In genomic region chr7:97592396-97592795, GRCm38 (mm10) we compare ENCODE assay signal across 20 mouse cellular contexts.
"Had no signal": no experiment of that assay in that cellular context is flagged by ENCODE, and none has a peak within 500 bp of the region (broad histone marks: within the 10 kb centered on the region; RNA-seq: fewer than 3 reads in every experiment).

No protein-coding gene starts in this region.

- H3K27ac ChIP-seq: kidney, embryonic 15.5 days; left cerebral cortex, adult 2 months; limb, embryonic 12.5 days; liver, embryonic 12.5 days; liver, embryonic 15.5 days; macrophage; midbrain, embryonic 12.5 days; midbrain, embryonic 15.5 days; neural tube, embryonic 13.5 days; stomach, embryonic 15.5 days had no signal

- H3K9me3 ChIP-seq: kidney, embryonic 15.5 days; limb, embryonic 12.5 days; liver, embryonic 12.5 days; liver, embryonic 15.5 days; midbrain, embryonic 12.5 days; midbrain, embryonic 15.5 days; neural tube, embryonic 13.5 days; stomach, embryonic 15.5 days had no signal

- H3K4me3 ChIP-seq: kidney, embryonic 15.5 days; left cerebral cortex, adult 2 months; limb, embryonic 12.5 days; liver, embryonic 12.5 days; liver, embryonic 15.5 days; midbrain, embryonic 12.5 days; midbrain, embryonic 15.5 days; neural tube, embryonic 13.5 days; stomach, embryonic 15.5 days had no signal

- H3K4me2 ChIP-seq: kidney, embryonic 15.5 days; limb, embryonic 12.5 days; liver, embryonic 12.5 days; liver, embryonic 15.5 days; midbrain, embryonic 12.5 days; midbrain, embryonic 15.5 days; neural tube, embryonic 13.5 days; stomach, embryonic 15.5 days had no signal

- H3K36me3 ChIP-seq: kidney, embryonic 15.5 days; liver, embryonic 15.5 days; midbrain, embryonic 15.5 days; stomach, embryonic 15.5 days had no signal

- DNase-seq: kidney, adult 8-10 months; kidney, postnatal 10 days; kidney, postnatal 36 days; layer of hippocampus, postnatal 36 days; liver; lung, adult 18-20 months; retina, postnatal 1 day; right cerebral cortex, postnatal 25 days; spleen, adult 18-20 months; thymus, postnatal 25 days had no signal

- H3K27me3 ChIP-seq: kidney, embryonic 15.5 days; limb, embryonic 12.5 days; liver, embryonic 12.5 days; liver, embryonic 15.5 days; midbrain, embryonic 12.5 days; midbrain, embryonic 15.5 days; neural tube, embryonic 13.5 days; stomach, embryonic 15.5 days had no signal

- ATAC-seq: liver, embryonic 12.5 days; midbrain, embryonic 15.5 days had no signal

- H3K9ac ChIP-seq: kidney, embryonic 15.5 days; limb, embryonic 12.5 days; liver, embryonic 12.5 days; liver, embryonic 15.5 days; midbrain, embryonic 12.5 days; midbrain, embryonic 15.5 days; neural tube, embryonic 13.5 days; stomach, embryonic 15.5 days had no signal
